Mouse (Mus musculus) CH12.LX (cell line): ENCODE measurements around the gene Pfkfb2. TPM values are rescaled to one million over a fixed set of nuclear protein-coding genes. Genes with fewer than 3 reads are reported as not detected.

Experiments used
- DNase-seq: peaks from one replicate; pipeline ENCODE4 v3.0.0-alpha.2; 2013; ENCODE audit errors: extremely low read depth
- H3K27ac ChIP-seq: 2 replicates; pipeline ENCODE4 v1.5.1; 2012; ENCODE audit warnings: low read depth, mild to moderate bottlenecking, control low read depth, moderate library complexity; ENCODE audit not compliant: insufficient read depth
- H3K27me3 ChIP-seq: replicated peaks from 2 replicates; pipeline ENCODE3; 2012; ENCODE audit warnings: inconsistent platforms
- H3K36me3 ChIP-seq, 2 experiments: replicated peaks in 1 of 2; 2 replicates each; pipeline versions ENCODE3 to v1.6.1; 2012; ENCODE audit warnings: inconsistent platforms in 1 of 2, low read length in 1 of 2, mild to moderate bottlenecking in 1 of 2, mixed read lengths in 1 of 2, moderate library complexity in 1 of 2; ENCODE audit not compliant: control insufficient read depth in 1 of 2, insufficient read depth in 1 of 2
- H3K4me1 ChIP-seq, 2 experiments: 2 replicates each; pipeline ENCODE4 v1.6.1; 2012; ENCODE audit warnings: inconsistent platforms in 1 of 2, moderate library complexity in 1 of 2; ENCODE audit not compliant: insufficient read depth in 2 of 2, control insufficient read depth in 1 of 2
- H3K4me2 ChIP-seq: 2 replicates; pipeline ENCODE4 v1.6.1; 2012; ENCODE audit warnings: low read depth, mild to moderate bottlenecking, control low read depth; ENCODE audit not compliant: poor library complexity, insufficient read depth, severe bottlenecking
- H3K4me3 ChIP-seq, 3 experiments: fragments of 150-350 bp in 1 of 3; sonication (generic) in 1 of 3; replicated peaks in 1 of 3; 2 replicates each; pipeline versions ENCODE3 to v1.5.1; 2011 to 2012; ENCODE audit warnings: low read depth in 2 of 3, low read length in 2 of 3, mild to moderate bottlenecking in 2 of 3, moderate library complexity in 2 of 3, control low read depth in 1 of 3, improper control_type of control experiment in 1 of 3, inconsistent platforms in 1 of 3, mixed read lengths in 1 of 3; ENCODE audit not compliant: poor library complexity in 1 of 3
- H3K79me2 ChIP-seq: replicated peaks from 2 replicates; pipeline ENCODE4 v1.6.1; 2012; ENCODE audit warnings: mild to moderate bottlenecking, moderate library complexity; ENCODE audit not compliant: control insufficient read depth, poor library complexity, insufficient read depth, severe bottlenecking; ENCODE audit errors: extremely low read depth
- H3K9ac ChIP-seq: 2 replicates; pipeline ENCODE4 v1.6.1; 2012; ENCODE audit warnings: low read depth, mild to moderate bottlenecking, control low read depth, moderate library complexity; ENCODE audit not compliant: insufficient read depth
- H3K9me3 ChIP-seq: replicated peaks from 2 replicates; pipeline ENCODE3; 2012; ENCODE audit warnings: low read length, inconsistent platforms, mixed read lengths
- BHLHE40 ChIP-seq: IDR thresholded peaks from 2 replicates; pipeline ENCODE4 v1.6.1; 2011; ENCODE audit warnings: mild to moderate bottlenecking, low read depth, low read length, improper control_type of control experiment
- CHD1 ChIP-seq: IDR thresholded peaks from 2 replicates; pipeline ENCODE4 v1.6.1; 2012; ENCODE audit warnings: low read depth, low read length, improper control_type of control experiment, inconsistent platforms
- CHD2 ChIP-seq: IDR thresholded peaks from 2 replicates; pipeline ENCODE4 v1.6.1; 2011; ENCODE audit warnings: low read length, improper control_type of control experiment
- CTCF ChIP-seq, 2 experiments: IDR thresholded peaks in 1 of 2; conservative IDR thresholded peaks in 1 of 2; 2 replicates each; pipeline ENCODE4 v1.5.1; 2011 to 2012; ENCODE audit warnings: low read depth in 2 of 2, low read length in 2 of 2, improper control_type of control experiment in 1 of 2, inconsistent platforms in 1 of 2, mild to moderate bottlenecking in 1 of 2, moderate library complexity in 1 of 2
- E2F4 ChIP-seq: IDR thresholded peaks from 2 replicates; pipeline ENCODE4 v1.6.1; 2011; ENCODE audit warnings: low read depth, low read length, improper control_type of control experiment; ENCODE audit not compliant: insufficient replicate concordance
- ELF1 ChIP-seq: IDR thresholded peaks from 2 replicates; pipeline ENCODE4 v1.6.1; 2014; ENCODE audit warnings: low read depth, mild to moderate bottlenecking, inconsistent platforms, low read length, improper control_type of control experiment
- EP300 ChIP-seq: IDR thresholded peaks from 2 replicates; pipeline ENCODE4 v1.6.1; 2011; ENCODE audit warnings: low read length, improper control_type of control experiment
- ETS1 ChIP-seq: conservative IDR thresholded peaks from 2 replicates; pipeline ENCODE4 v1.6.1; 2012; ENCODE audit warnings: low read depth, mild to moderate bottlenecking, inconsistent platforms, low read length, improper control_type of control experiment, moderate library complexity
- GABPA ChIP-seq: IDR thresholded peaks from 2 replicates; pipeline ENCODE4 v1.6.1; 2012; ENCODE audit warnings: low read depth, low read length, improper control_type of control experiment, inconsistent platforms; ENCODE audit not compliant: insufficient replicate concordance
- HCFC1 ChIP-seq: IDR thresholded peaks from 2 replicates; pipeline ENCODE4 v1.6.1; 2012; ENCODE audit warnings: low read depth, mild to moderate bottlenecking, inconsistent platforms, low read length, improper control_type of control experiment
- IRF4 ChIP-seq: IDR thresholded peaks from 2 replicates; pipeline ENCODE4 v1.6.1; 2014; ENCODE audit warnings: low read depth, mild to moderate bottlenecking, inconsistent platforms, low read length, improper control_type of control experiment
- JUN ChIP-seq: IDR thresholded peaks from 2 replicates; pipeline ENCODE4 v1.6.1; 2011; ENCODE audit warnings: low read depth, mild to moderate bottlenecking, low read length, improper control_type of control experiment, moderate library complexity; ENCODE audit not compliant: insufficient read depth
- JUND ChIP-seq: conservative IDR thresholded peaks from 2 replicates; pipeline ENCODE4 v1.6.1; 2011; ENCODE audit warnings: low read depth, low read length, improper control_type of control experiment
- KAT2A ChIP-seq: IDR thresholded peaks from 2 replicates; pipeline ENCODE4 v1.6.1; 2012; ENCODE audit warnings: low read length, improper control_type of control experiment, inconsistent platforms; ENCODE audit not compliant: insufficient replicate concordance
- MAFK ChIP-seq: IDR thresholded peaks from 2 replicates; pipeline ENCODE4 v1.6.1; 2011; ENCODE audit warnings: low read length, improper control_type of control experiment; ENCODE audit not compliant: insufficient replicate concordance
- MAX ChIP-seq: IDR thresholded peaks from 2 replicates; pipeline ENCODE4 v1.6.1; 2011; ENCODE audit warnings: low read length, improper control_type of control experiment
- MAZ ChIP-seq: IDR thresholded peaks from 2 replicates; pipeline ENCODE4 v1.6.1; 2012; ENCODE audit warnings: low read depth, mild to moderate bottlenecking, inconsistent platforms, low read length, improper control_type of control experiment, moderate library complexity
- MEF2A ChIP-seq: IDR thresholded peaks from 2 replicates; pipeline ENCODE4 v1.6.1; 2014; ENCODE audit warnings: low read depth, mild to moderate bottlenecking, inconsistent platforms, low read length, improper control_type of control experiment, borderline replicate concordance
- MXI1 ChIP-seq: IDR thresholded peaks from 2 replicates; pipeline ENCODE4 v1.6.1; 2011; ENCODE audit warnings: mild to moderate bottlenecking, low read depth, low read length, improper control_type of control experiment
- MYC ChIP-seq: IDR thresholded peaks from 2 replicates; pipeline ENCODE4 v1.6.1; 2011; ENCODE audit warnings: low read depth, mild to moderate bottlenecking, improper control_type of control experiment, low read length
- NELFE ChIP-seq: IDR thresholded peaks from 2 replicates; pipeline ENCODE4 v1.6.1; 2011; ENCODE audit warnings: low read depth, low read length, improper control_type of control experiment
- NRF1 ChIP-seq: IDR thresholded peaks from 2 replicates; pipeline ENCODE4 v1.6.1; 2014; ENCODE audit warnings: low read depth, mild to moderate bottlenecking, inconsistent platforms, low read length, improper control_type of control experiment, moderate library complexity
- PAX5 ChIP-seq: IDR thresholded peaks from 2 replicates; pipeline ENCODE4 v1.6.1; 2012; ENCODE audit warnings: low read length, inconsistent platforms, mixed read lengths
- POLR2A ChIP-seq: IDR thresholded peaks from 2 replicates; pipeline ENCODE4 v1.6.1; 2011; ENCODE audit warnings: low read depth, mild to moderate bottlenecking, improper control_type of control experiment, low read length
- POLR2AphosphoS2 ChIP-seq: IDR thresholded peaks from 2 replicates; pipeline ENCODE4 v1.6.1; 2011; ENCODE audit warnings: low read depth, low read length, improper control_type of control experiment
- RAD21 ChIP-seq: IDR thresholded peaks from 2 replicates; pipeline ENCODE4 v1.6.1; 2011; ENCODE audit warnings: low read depth, mild to moderate bottlenecking, low read length, improper control_type of control experiment, moderate library complexity
- RCOR1 ChIP-seq: conservative IDR thresholded peaks from 2 replicates; pipeline ENCODE4 v1.6.1; 2012; ENCODE audit warnings: low read depth, mild to moderate bottlenecking, inconsistent platforms, low read length, improper control_type of control experiment
- SIN3A ChIP-seq: IDR thresholded peaks from 2 replicates; pipeline ENCODE4 v1.6.1; 2012; ENCODE audit warnings: low read length, improper control_type of control experiment, inconsistent platforms
- SMC3 ChIP-seq: IDR thresholded peaks from 2 replicates; pipeline ENCODE4 v1.6.1; 2011; ENCODE audit warnings: low read depth, low read length, improper control_type of control experiment
- TBP ChIP-seq: conservative IDR thresholded peaks from 2 replicates; pipeline ENCODE4 v1.6.1; 2011; ENCODE audit warnings: low read depth, low read length, improper control_type of control experiment
- TCF12 ChIP-seq: IDR thresholded peaks from 2 replicates; pipeline ENCODE4 v1.6.1; 2014; ENCODE audit warnings: low read depth, mild to moderate bottlenecking, inconsistent platforms, low read length, improper control_type of control experiment
- UBTF ChIP-seq: IDR thresholded peaks from 2 replicates; pipeline ENCODE4 v1.6.1; 2012; ENCODE audit warnings: low read depth, mild to moderate bottlenecking, inconsistent platforms, low read length, improper control_type of control experiment, moderate library complexity
- USF1 ChIP-seq: IDR thresholded peaks from 2 replicates; pipeline ENCODE4 v1.6.1; 2014; ENCODE audit warnings: low read depth, mild to moderate bottlenecking, inconsistent platforms, low read length, improper control_type of control experiment
- USF2 ChIP-seq: conservative IDR thresholded peaks from 2 replicates; pipeline ENCODE4 v1.6.1; 2011; ENCODE audit warnings: low read depth, low read length, improper control_type of control experiment
- ZC3H11A ChIP-seq: IDR thresholded peaks from 2 replicates; pipeline ENCODE4 v1.6.1; 2012; ENCODE audit warnings: low read depth, mild to moderate bottlenecking, inconsistent platforms, low read length, improper control_type of control experiment
- ZKSCAN1 ChIP-seq: IDR thresholded peaks from 2 replicates; pipeline ENCODE4 v1.6.1; 2012; ENCODE audit warnings: low read depth, inconsistent platforms, low read length, improper control_type of control experiment, borderline replicate concordance
- ZMIZ1 ChIP-seq: IDR thresholded peaks from 2 replicates; pipeline ENCODE4 v1.6.1; 2012; ENCODE audit warnings: low read depth, mild to moderate bottlenecking, inconsistent platforms, low read length, improper control_type of control experiment
- ZNF384 ChIP-seq: IDR thresholded peaks from 2 replicates; pipeline ENCODE4 v1.6.1; 2012; ENCODE audit warnings: low read depth, low read length, improper control_type of control experiment, inconsistent platforms
- dilution Hi-C: fragments of 300-500 bp; cut with MboI; formaldehyde crosslinking; loops from 2 replicates; pipeline ENCODE4 v1.14.3; 2020; ENCODE audit warnings: low sequenced_read_pairs; ENCODE audit not compliant: extremely low pct_unique_long_range_greater_than_20kb, extremely low pct_ligation_motif_present
- in situ Hi-C: fragments of 300-500 bp; cut with MboI; formaldehyde crosslinking; loops from 3 replicates; pipeline ENCODE4 v1.14.3; 2019; ENCODE audit warnings: low sequenced_read_pairs, low pct_ligation_motif_present, low pct_unique_long_range_greater_than_20kb, mixed read lengths
- polyA plus RNA-seq: library from polyadenylated mRNA; unstranded; fragments of >175 nt; gene quantifications from 2 replicates; pipeline ENCODE4 v1.2.1, GENCODE M21; 2012; ENCODE audit warnings: low read depth; ENCODE audit not compliant: insufficient read length
- total RNA-seq, 2 experiments: library from RNA; depleted of rRNA; stranded (reverse); fragments of 300-350 nt in 1 of 2; fragments of >200 nt in 1 of 2; gene quantifications; 2 replicates each; pipeline ENCODE4 v1.2.3; 2012 to 2014

The Pfkfb2 gene
- total and polyA plus RNA-seq, 3 experiments = 3.7 to 7.1 (median 4.3) TPM

- DNase-seq = peak; percentile 93
- TF ChIP-seq CHD2 (peak; percentile 99), ZC3H11A (no peak), MAZ (peak; percentile 67; the same call in 1 of the 2 replicates), HCFC1 (peak; percentile 63), ZKSCAN1 (no peak), GABPA (no peak), SMC3 (no peak), MYC (no peak), ZNF384 (no peak), PAX5 (no peak), NELFE (peak; percentile 74; the same call in 1 of the 2 replicates), MAX (peak; percentile 92), SIN3A (peak; percentile 83), KAT2A (no peak), POLR2A (peak; percentile 75), CHD1 (no peak), E2F4 (no peak), JUND (no peak), ZMIZ1 (no peak), IRF4 (peak; percentile 14; the same call in 1 of the 2 replicates), CTCF (conservative IDR thresholded peaks at IDR 0.05 in 1 of 2, IDR thresholded peaks at IDR 0.05 in 1 of 2; ENCODE audit: low read depth in 2 of 2, low read length in 2 of 2) (no peak), MEF2A (no peak), TCF12 (no peak), USF2 (peak; percentile 89), RCOR1 (no peak), JUN (no peak), RAD21 (no peak), TBP (peak; percentile 74), ETS1 (no peak), EP300 (no peak), ELF1 (no peak), NRF1 (no peak), USF1 (peak; percentile 96), MAFK (no peak), MXI1 (peak; percentile 75), BHLHE40 (peak; percentile 58), POLR2AphosphoS2 (peak; percentile 67; the same call in 1 of the 2 replicates), UBTF (no peak)
- Histone ChIP-seq H3K79me2 (peaks cover 15% of the 10 kb centered on the region), H3K4me3 (peak within 1 kb of the TSS; percentile 92 to 98 (median 93)), H3K4me1 (peaks cover 6 to 41% of the 10 kb centered on the region in 2 experiments), H3K9ac (peak within 1 kb of the TSS; percentile 89), H3K9me3 (no peaks in the 10 kb centered on the region), H3K27me3 (no peaks in the 10 kb centered on the region), H3K4me2 (peak within 1 kb of the TSS; percentile 49), H3K36me3 (peaks cover 0 to 13% of the 10 kb centered on the region in 2 experiments), H3K27ac (peak within 1 kb of the TSS; percentile 16)
- in situ Hi-C loops = loop anchor here (10.0 kb wide), 2 partner anchors 269 to 339 kb away; no protein-coding TSS in a partner anchor
- dilution Hi-C loops = no loop called here
Measured at GRCm38 (mm10) chr1:130715561-130716217, 13.4 kb downstream of the Pfkfb2 start, which contains the start of gene Gm29427. Gene Gm29427, minus strand, starts transcription at chr1:130715799.
